Mouse (Mus musculus): Measurements from ENCODE around the gene Grb10. TPM values are rescaled to one million over a fixed set of nuclear protein-coding genes. Genes with fewer than 3 reads are reported as not detected.

The Grb10 gene
- total RNA-seq, 2 experiments from 2014 or later: 87.0 to 105 TPM

DNA sequence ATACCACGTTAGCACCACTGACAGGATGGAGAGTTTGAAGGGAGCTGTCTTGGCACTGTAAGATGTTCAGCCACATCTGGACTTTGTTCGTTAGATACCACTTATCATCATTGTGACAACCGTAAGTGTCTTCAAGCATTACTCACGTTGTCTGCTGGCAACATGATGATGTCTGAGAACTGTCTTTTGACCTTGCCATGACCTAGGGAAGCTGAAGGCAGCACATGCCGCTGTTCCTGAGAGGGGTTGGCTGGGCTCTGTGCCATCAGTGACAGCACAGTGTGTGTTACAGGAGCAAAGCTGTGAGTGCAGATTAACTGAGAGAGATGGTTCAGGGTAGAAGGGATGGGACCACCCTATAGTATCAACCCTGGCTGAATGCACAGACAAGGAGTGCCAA lies 137.0 kb downstream of the Grb10 start:
- DNase-seq: peak; percentile 37 to 42

- DNase-seq: no peak
Measured at GRCm38 (mm10) chr11:11898496-11898895, 140.0 kb downstream of the Grb10 start.

- DNase-seq: no peak
Measured at GRCm38 (mm10) chr11:11897645-11898357, 140.7 kb downstream of the Grb10 start, which contains the start of gene Ddc. Ddc (minus strand) TSS chr11:11898144.

DNA sequence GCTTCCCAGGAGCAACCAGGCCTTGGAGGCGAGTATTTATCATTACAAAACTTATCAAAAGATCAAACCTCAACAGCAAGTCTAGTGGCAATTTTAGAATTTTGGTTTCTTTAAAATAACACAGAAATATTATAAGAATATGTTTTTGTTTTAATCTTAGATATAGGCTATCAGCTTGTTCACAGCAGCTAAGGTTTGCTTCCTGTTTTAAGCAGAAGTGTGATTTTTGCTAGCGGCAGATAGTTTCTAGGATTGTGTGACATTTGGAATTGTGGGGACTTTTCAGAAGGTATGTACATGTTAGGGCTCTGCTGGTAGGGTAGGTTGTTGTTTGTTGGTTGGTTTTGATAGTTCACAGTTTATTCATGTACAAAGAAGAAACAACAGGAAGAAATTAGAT lies 143.0 kb downstream of the Grb10 start:
- no peak for DNase-seq

- no peak for DNase-seq
Measured at GRCm38 (mm10) chr11:11893769-11894168, 144.7 kb downstream of the Grb10 start.

- DNase-seq: no peak
Measured at GRCm38 (mm10) chr11:11892993-11893602, 145.4 kb downstream of the Grb10 start.

DNA sequence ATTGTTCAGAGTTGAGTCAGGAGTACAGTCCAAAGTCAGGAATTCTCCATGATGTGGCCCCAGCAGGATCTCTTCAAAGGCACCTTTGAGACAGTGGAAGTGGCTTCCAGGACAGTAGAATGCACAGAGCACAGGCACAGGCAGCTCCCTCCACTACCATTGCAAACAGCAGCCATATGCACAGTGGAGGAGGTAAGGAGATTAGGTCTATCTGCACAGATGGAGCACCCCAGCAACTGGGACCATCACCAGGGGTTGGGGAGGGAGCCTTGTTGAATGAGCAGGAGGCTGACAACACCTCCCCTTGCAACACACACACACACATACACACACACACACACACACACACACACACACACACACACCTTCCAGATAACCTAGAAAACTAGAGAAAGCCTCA lies 146.7 kb downstream of the Grb10 start:
- DNase-seq: no peak

GRCm38 (mm10) chr11:11890139-11890741 lies 148.2 kb downstream of the Grb10 start:
- DNase-seq: no peak

DNA sequence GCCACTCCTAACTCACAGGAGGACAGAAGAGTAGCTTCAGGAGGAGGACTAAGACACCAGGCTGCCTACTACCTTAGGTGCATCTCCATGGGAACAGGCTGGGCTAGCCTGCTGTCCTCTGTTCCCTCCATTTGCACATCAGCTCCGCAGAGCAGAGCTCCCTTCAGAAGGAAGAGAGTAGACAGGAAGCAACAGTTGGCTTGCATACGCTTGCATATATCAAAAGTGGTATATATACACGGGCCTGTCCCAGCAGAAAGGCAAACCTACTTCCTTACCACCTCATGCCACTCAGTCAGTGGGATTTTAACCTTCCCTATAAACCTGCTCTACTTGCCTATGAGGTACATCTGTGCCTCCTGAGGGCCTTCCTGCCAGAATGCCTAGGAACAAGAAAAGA lies 149.8 kb downstream of the Grb10 start:
- DNase-seq: no peak

DNA sequence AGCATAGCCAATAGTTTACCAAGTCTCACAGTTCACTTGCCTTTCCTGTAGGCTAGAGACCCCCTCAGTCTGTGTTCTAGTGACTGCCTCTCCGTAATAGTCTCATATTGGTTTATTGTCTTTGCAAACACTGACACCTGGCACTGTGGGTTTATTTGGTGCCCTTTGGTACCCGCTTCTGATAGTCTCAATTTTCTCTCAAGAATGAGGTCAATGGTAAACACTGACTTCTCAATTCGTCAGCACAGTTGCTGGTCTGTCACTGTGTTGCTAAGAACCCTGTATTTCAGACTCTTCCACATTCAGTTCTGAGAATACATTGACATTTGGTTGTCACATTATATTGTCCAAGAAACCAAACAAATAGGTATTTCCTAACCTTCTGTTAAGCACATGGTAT lies 150.4 kb downstream of the Grb10 start:
- no peak for DNase-seq

DNA sequence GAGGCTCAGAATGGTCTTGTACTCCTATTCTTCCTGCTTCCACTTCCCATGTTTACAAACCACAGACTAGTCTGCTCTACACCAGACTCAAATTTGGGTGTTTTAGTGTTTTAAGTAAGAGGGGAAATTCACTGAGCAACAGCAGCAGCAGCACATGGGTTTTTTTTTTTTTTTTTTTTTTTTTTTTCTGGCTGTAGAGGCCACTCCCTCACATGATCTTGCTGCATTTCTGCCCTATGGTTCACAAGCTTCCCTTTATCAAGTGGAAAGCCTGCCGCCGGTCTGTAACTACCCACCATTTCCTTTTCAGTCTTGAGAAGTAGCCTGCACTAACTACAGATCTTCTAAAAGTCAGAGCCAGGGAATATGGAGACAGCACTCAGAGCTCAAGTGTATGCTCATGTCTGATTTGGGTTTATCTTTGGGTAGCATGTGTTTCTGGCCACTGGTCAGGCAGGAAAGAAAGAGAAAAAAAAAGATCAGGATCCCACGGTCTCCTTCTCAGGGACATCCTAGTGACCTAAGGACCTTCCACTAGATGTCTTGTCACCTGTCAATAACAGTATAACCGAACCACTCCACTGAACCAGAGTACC lies 152.0 kb downstream of the Grb10 start:
- DNase-seq: no peak

DNA sequence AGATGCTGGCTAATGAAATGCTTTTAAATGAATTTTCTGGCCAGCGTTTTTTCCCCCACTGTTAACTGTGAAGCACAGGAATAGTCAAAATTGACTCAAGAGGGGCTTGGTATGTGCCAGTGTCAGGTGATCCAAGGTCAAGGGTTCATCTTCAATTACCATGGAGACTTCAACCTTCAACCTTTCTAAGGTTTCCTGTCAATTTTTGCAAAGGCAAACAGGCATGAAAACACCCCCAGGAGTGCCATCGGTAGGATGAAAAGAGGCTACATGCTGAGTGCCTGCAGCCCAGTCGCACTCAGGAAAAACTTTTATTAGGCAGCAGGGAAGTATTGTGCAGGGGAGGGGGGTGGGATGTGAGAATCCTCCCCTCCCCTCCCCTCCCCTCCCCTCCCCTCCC lies 152.6 kb downstream of the Grb10 start:
- no peak for DNase-seq

DNA sequence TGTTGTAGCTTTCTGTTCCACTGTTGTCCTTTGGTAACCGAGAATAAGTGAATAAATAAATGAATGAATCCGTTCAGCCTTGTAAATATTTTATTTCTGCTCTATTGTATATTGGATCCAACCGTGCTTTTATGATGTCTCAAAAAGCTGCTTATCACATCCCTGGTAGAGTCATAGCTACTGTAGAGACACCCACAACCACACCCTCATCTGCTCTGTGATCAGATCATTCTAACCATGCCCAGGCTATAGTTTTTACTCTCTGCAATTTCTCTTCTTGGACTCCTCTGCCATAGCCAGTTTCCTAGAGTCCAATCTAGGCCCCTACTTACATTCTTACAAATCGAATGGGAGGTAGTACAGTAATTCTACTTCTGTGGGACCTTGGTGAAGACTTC lies 153.2 kb downstream of the Grb10 start:
- no peak for DNase-seq

- DNase-seq: no peak
Measured at GRCm38 (mm10) chr11:11884533-11885245, 153.8 kb downstream of the Grb10 start.

DNA sequence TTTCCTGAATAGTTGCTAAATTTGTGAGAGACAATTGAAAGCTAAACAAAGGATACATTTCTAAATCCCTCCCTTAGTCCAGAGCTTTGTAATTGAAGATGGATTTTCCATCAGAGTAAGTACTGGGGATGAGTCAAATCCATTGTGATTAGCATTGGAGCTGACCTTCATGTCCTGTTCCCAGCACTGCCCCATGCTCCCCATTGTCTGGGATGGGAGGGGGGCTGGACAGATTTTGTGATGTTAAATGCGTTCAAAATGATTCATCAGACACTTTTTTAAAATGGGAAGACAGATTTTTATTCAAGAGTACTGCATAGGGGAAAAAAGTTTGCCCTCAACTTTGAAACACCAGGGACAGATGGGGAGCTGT lies 156.7 kb downstream of the Grb10 start:
- peak; percentile 21 to 26 for DNase-seq

GRCm38 (mm10) chr11:11881026-11881782 lies 157.3 kb downstream of the Grb10 start:
- DNase-seq: no peak

Other genes with a start within 250 kb of the Grb10 start
- gene Fignl1, start 229.7 kb downstream of the Grb10 start, total RNA-seq (2021): 1 to 10 TPM; 3.4 to 3.7 TPM
- 10 to 100 TPM; 46.6 to 59.1 TPM for gene Ddc, start 140.5 kb downstream of the Grb10 start, total RNA-seq (2021)

All from adrenal gland, postnatal 36 days (tissue).